Mouse (Mus musculus): ENCODE measurements around the gene Rpgrip1. TPM values are rescaled to one million over a fixed set of nuclear protein-coding genes. Genes with fewer than 3 reads are reported as not detected.

Gene Rpgrip1
- total and polyA plus RNA-seq, 2 experiments from 2014 or later = 1.6 to 50.1 TPM

- Histone ChIP-seq H3K9me3 (ENCODE audit: low read length) (no peaks in the 10 kb centered on the region), H3K4me3 (ENCODE audit: low read depth, low read length) (no peak overlapping the region), H3K27me3 (ENCODE audit: insufficient read depth, low read length) (no peaks in the 10 kb centered on the region), H3K36me3 (ENCODE audit: insufficient read depth) (no peaks in the 10 kb centered on the region), H3K27ac (ENCODE audit: low read depth, low read length) (no peak overlapping the region), H3K9ac (no peak overlapping the region), H3K4me2 (ENCODE audit: low read depth) (no peak overlapping the region), H3K4me1 (ENCODE audit: insufficient read depth) (no peaks in the 10 kb centered on the region)
- no peak for TF ChIP-seq CTCF (IDR thresholded peaks at IDR 0.05; ENCODE audit: low read depth)
- 82% methylated on average over 4 of the region's 4 CpGs for WGBS
- ATAC-seq = no peak
- no peak for DNase-seq
These were observed 33.7 kb downstream of the Rpgrip1 start for GRCm38 (mm10) chr14:52144165-52144564.

GRCm38 (mm10) chr14:52146540-52146939 lies 36.0 kb downstream of the Rpgrip1 start:
- Histone ChIP-seq H3K4me1 (ENCODE audit: insufficient read depth) (no peaks in the 10 kb centered on the region), H3K4me2 (ENCODE audit: low read depth) (no peak overlapping the region), H3K9me3 (ENCODE audit: low read length) (no peaks in the 10 kb centered on the region), H3K36me3 (ENCODE audit: insufficient read depth) (no peaks in the 10 kb centered on the region), H3K4me3 (ENCODE audit: low read depth, low read length) (no peak overlapping the region), H3K27ac (ENCODE audit: low read depth, low read length) (no peak overlapping the region), H3K9ac (no peak overlapping the region), H3K27me3 (ENCODE audit: insufficient read depth, low read length) (no peaks in the 10 kb centered on the region)
- DNase-seq = no peak
- ATAC-seq = no peak
- 59% methylated on average over 4 of the region's 4 CpGs for WGBS
- peak; percentile 42; the same call in 1 of the 2 replicates for TF ChIP-seq CTCF (IDR thresholded peaks at IDR 0.05; ENCODE audit: low read depth)

GRCm38 (mm10) chr14:52149888-52150287 lies 39.4 kb downstream of the Rpgrip1 start:
- no peak overlapping the region for H3K27ac ChIP-seq (ENCODE audit: low read depth, low read length)
- H3K36me3 ChIP-seq (ENCODE audit: insufficient read depth) = no peaks in the 10 kb centered on the region
- no peaks in the 10 kb centered on the region for H3K9me3 ChIP-seq (ENCODE audit: low read length)
- H3K9ac ChIP-seq = no peak overlapping the region
- DNase-seq (no peak), ATAC-seq (no peak)
- peaks cover 14% of the 10 kb centered on the region; the same call in 1 of the 2 replicates for H3K4me1 ChIP-seq (ENCODE audit: insufficient read depth)
- no peak overlapping the region for H3K4me2 ChIP-seq (ENCODE audit: low read depth)
- H3K27me3 ChIP-seq (ENCODE audit: insufficient read depth, low read length) = no peaks in the 10 kb centered on the region
- no peak overlapping the region for H3K4me3 ChIP-seq (ENCODE audit: low read depth, low read length)
- TF ChIP-seq CTCF (IDR thresholded peaks at IDR 0.05; ENCODE audit: low read depth) = no peak
- 64% methylated on average over 4 of the region's 4 CpGs for WGBS

- H3K9ac ChIP-seq = peak overlapping the region; percentile 37; the same call in 1 of the 2 replicates
- ATAC-seq (peak; percentile 93), DNase-seq (peak; percentile 82)
- peak overlapping the region; percentile 43 for H3K4me2 ChIP-seq (ENCODE audit: low read depth)
- TF ChIP-seq CTCF (IDR thresholded peaks at IDR 0.05; ENCODE audit: low read depth) = no peak
- peak overlapping the region; percentile 75 for H3K27ac ChIP-seq (ENCODE audit: low read depth, low read length)
- no peaks in the 10 kb centered on the region for H3K36me3 ChIP-seq (ENCODE audit: insufficient read depth)
- peaks cover 14% of the 10 kb centered on the region; the same call in 1 of the 2 replicates for H3K4me1 ChIP-seq (ENCODE audit: insufficient read depth)
- no peaks in the 10 kb centered on the region for H3K9me3 ChIP-seq (ENCODE audit: low read length)
- H3K4me3 ChIP-seq (ENCODE audit: low read depth, low read length) = peak overlapping the region; percentile 17
- WGBS = 12% methylated on average over 7 of the region's 7 CpGs
- no peaks in the 10 kb centered on the region for H3K27me3 ChIP-seq (ENCODE audit: insufficient read depth, low read length)
These were observed 41.7 kb downstream of the Rpgrip1 start for GRCm38 (mm10) chr14:52152179-52152578.

- Histone ChIP-seq H3K4me3 (ENCODE audit: low read depth, low read length) (peak overlapping the region; percentile 17; the same call in 1 of the 2 replicates), H3K27me3 (ENCODE audit: insufficient read depth, low read length) (no peaks in the 10 kb centered on the region), H3K9me3 (ENCODE audit: low read length) (no peaks in the 10 kb centered on the region), H3K9ac (no peak overlapping the region), H3K27ac (ENCODE audit: low read depth, low read length) (peak overlapping the region; percentile 75; the same call in 1 of the 2 replicates), H3K4me1 (ENCODE audit: insufficient read depth) (peaks cover 14% of the 10 kb centered on the region; the same call in 1 of the 2 replicates), H3K4me2 (ENCODE audit: low read depth) (peak overlapping the region; percentile 43), H3K36me3 (ENCODE audit: insufficient read depth) (no peaks in the 10 kb centered on the region)
- DNase-seq (no peak), ATAC-seq (peak; percentile 11; the same call in 1 of the 2 replicates)
- no peak for TF ChIP-seq CTCF (IDR thresholded peaks at IDR 0.05; ENCODE audit: low read depth)
- 12% methylated on average over 3 of the region's 3 CpGs for WGBS
These were observed 42.1 kb downstream of the Rpgrip1 start for GRCm38 (mm10) chr14:52152613-52153012.

GRCm38 (mm10) chr14:52155008-52155407 lies 44.5 kb downstream of the Rpgrip1 start:
- Histone ChIP-seq H3K9ac (no peak overlapping the region), H3K27me3 (ENCODE audit: insufficient read depth, low read length) (no peaks in the 10 kb centered on the region), H3K9me3 (ENCODE audit: low read length) (no peaks in the 10 kb centered on the region), H3K4me3 (ENCODE audit: low read depth, low read length) (no peak overlapping the region), H3K36me3 (ENCODE audit: insufficient read depth) (peaks cover 18% of the 10 kb centered on the region), H3K4me2 (ENCODE audit: low read depth) (no peak overlapping the region), H3K27ac (ENCODE audit: low read depth, low read length) (no peak overlapping the region), H3K4me1 (ENCODE audit: insufficient read depth) (peaks cover 14% of the 10 kb centered on the region; the same call in 1 of the 2 replicates)
- ATAC-seq (no peak), DNase-seq (no peak)
- no peak for TF ChIP-seq CTCF (IDR thresholded peaks at IDR 0.05; ENCODE audit: low read depth)
- WGBS = 87% methylated on average over 2 of the region's 2 CpGs

GRCm38 (mm10) chr14:52160911-52161310 lies 50.4 kb downstream of the Rpgrip1 start:
- Histone ChIP-seq H3K9ac (no peak overlapping the region), H3K9me3 (ENCODE audit: low read length) (no peaks in the 10 kb centered on the region), H3K4me3 (ENCODE audit: low read depth, low read length) (no peak overlapping the region), H3K4me2 (ENCODE audit: low read depth) (no peak overlapping the region), H3K4me1 (ENCODE audit: insufficient read depth) (no peaks in the 10 kb centered on the region), H3K27ac (ENCODE audit: low read depth, low read length) (no peak overlapping the region), H3K36me3 (ENCODE audit: insufficient read depth) (peaks cover 64% of the 10 kb centered on the region), H3K27me3 (ENCODE audit: insufficient read depth, low read length) (no peaks in the 10 kb centered on the region)
- ATAC-seq (no peak), DNase-seq (no peak)
- TF ChIP-seq CTCF (IDR thresholded peaks at IDR 0.05; ENCODE audit: low read depth) = no peak
- 92% methylated on average over 6 of the region's 6 CpGs for WGBS

All from forebrain, postnatal 0 days (tissue).